22 mouse cellular contexts compared by ENCODE assay signal in genomic region chr14:35356011-35356410, GRCm38 (mm10).
DNase-seq lines count a peak whose midpoint lies in the region; ATAC-seq and TF ChIP-seq lines count a peak whose summit lies in the region.
"Had no signal": no experiment of that assay in that cellular context is flagged by ENCODE, and none has a peak within 500 bp of the region (broad histone marks: within the 10 kb centered on the region; RNA-seq: fewer than 3 reads in every experiment).

No protein-coding gene starts in this region.

- peak; percentile 60 for DNase-seq in midbrain, embryonic 11.5 days (ENCODE audit: low spot score, missing footprints)
- DNase-seq in midbrain, postnatal 0 days (ENCODE audit: low spot score), result no peak
- DNase-seq in Muller cell, postnatal 12 days (ENCODE audit: inconsistent ontology term), result peak; percentile 69
- peak; percentile 54 for DNase-seq in retina, embryonic 14.5 days (ENCODE audit: low spot score)
- DNase-seq in retina, postnatal 1 day, result peak; percentile 74
- DNase-seq in heart, postnatal 36 days, result no peak
- no peak for DNase-seq in frontal cortex, adult 2 months (ENCODE audit: extremely low spot score in 1 of 2, low spot score in 1 of 2)
- DNase-seq in frontal cortex, postnatal 10 days (ENCODE audit: low spot score in 2 of 2), result no peak
- DNase-seq: adrenal gland, adult 2 months; adrenal gland, adult 8-10 months; adrenal gland, postnatal 10 days; adrenal gland, postnatal 14 days; adrenal gland, postnatal 25 days; adrenal gland, postnatal 36 days; B cell, adult 2 months; cerebellum, adult 11 months; cerebellum, adult 11-12 months; cerebellum, adult 18-20 months had no signal

- WGBS in midbrain, embryonic 11.5 days, result 73% methylated on average over 3 of the region's 3 CpGs
- WGBS in midbrain, postnatal 0 days, result 63% methylated on average over 3 of the region's 3 CpGs

- TF ChIP-seq CTCF in midbrain, postnatal 0 days (IDR thresholded peaks at IDR 0.05), result no peak

- no peaks in the 10 kb centered on the region for H3K27me3 ChIP-seq in midbrain, embryonic 11.5 days (ENCODE audit: control insufficient read depth, insufficient read depth, low read length)
- no peaks in the 10 kb centered on the region for H3K27me3 ChIP-seq in midbrain, postnatal 0 days (ENCODE audit: insufficient read depth, low read length)
- H3K27me3 ChIP-seq: Patski had no signal

- no peak overlapping the region for H3K4me2 ChIP-seq in midbrain, embryonic 11.5 days
- H3K4me2 ChIP-seq in midbrain, postnatal 0 days (ENCODE audit: low read depth, low read length, poor library complexity, severe bottlenecking), result no peak overlapping the region

- no peaks in the 10 kb centered on the region for H3K9me3 ChIP-seq in midbrain, embryonic 11.5 days (ENCODE audit: control insufficient read depth, low read length)
- H3K9me3 ChIP-seq in midbrain, postnatal 0 days (ENCODE audit: low read length), result no peaks in the 10 kb centered on the region

- no peak overlapping the region for H3K27ac ChIP-seq in midbrain, embryonic 11.5 days (ENCODE audit: low read depth, low read length)
- no peak overlapping the region for H3K27ac ChIP-seq in midbrain, postnatal 0 days (ENCODE audit: low read depth, low read length)

- H3K4me3 ChIP-seq in midbrain, embryonic 11.5 days (ENCODE audit: low read depth, low read length), result no peak overlapping the region
- H3K4me3 ChIP-seq in midbrain, postnatal 0 days (ENCODE audit: low read depth, low read length), result no peak overlapping the region

- ATAC-seq in midbrain, embryonic 11.5 days (ENCODE audit: low FRiP score), result no peak
- no peak for ATAC-seq in midbrain, postnatal 0 days (ENCODE audit: low FRiP score)
- ATAC-seq: activated CD4-positive, CD25-positive, alpha-beta regulatory T cell, adult 4 months; CD4-positive, CD25-positive, alpha-beta regulatory T cell, adult 4 months; Patski had no signal

- intact Hi-C loops in heart, postnatal 36 days (cut with DNase I), result no loop called here

- no peaks in the 10 kb centered on the region for H3K36me3 ChIP-seq in midbrain, embryonic 11.5 days (ENCODE audit: control insufficient read depth, insufficient read depth, low read length)
- no peaks in the 10 kb centered on the region for H3K36me3 ChIP-seq in midbrain, postnatal 0 days (ENCODE audit: insufficient read depth, low read length)
- H3K36me3 ChIP-seq: G1E had no signal

- H3K9ac ChIP-seq in midbrain, embryonic 11.5 days (ENCODE audit: low read length), result no peak overlapping the region
- no peak overlapping the region for H3K9ac ChIP-seq in midbrain, postnatal 0 days (replicated peaks; ENCODE audit: low read length, poor library complexity, severe bottlenecking)

- no peaks in the 10 kb centered on the region for H3K4me1 ChIP-seq in midbrain, embryonic 11.5 days (ENCODE audit: control insufficient read depth, insufficient read depth, low read length)
- 0 out of 2 replicates have a peak, but pooled peaks cover 2% of the 10 kb centered on the region for H3K4me1 ChIP-seq in midbrain, postnatal 0 days (ENCODE audit: insufficient read depth, low read length)

Comparison
In these comparisons a context has a peak if more than half of its experiments do, and no peak if none do; other contexts are left out.
1. DNase-seq: peak in midbrain, embryonic 11.5 days (single experiment), Muller cell, postnatal 12 days (single experiment), retina, embryonic 14.5 days (single experiment) and retina, postnatal 1 day (single experiment); none in midbrain, postnatal 0 days (single experiment), heart, postnatal 36 days (0 of 2), frontal cortex, adult 2 months (0 of 2) and frontal cortex, postnatal 10 days (0 of 2).